Mouse (Mus musculus) G1E (cell line): ENCODE data around the gene Rin1.

ENCODE experiments used
- CTCF ChIP-seq: IDR thresholded peaks from 2 replicates; pipeline ENCODE4 v1.5.1; 2012; ENCODE audit warnings: low read depth, low read length, inconsistent platforms, mixed read lengths
- GATA1 ChIP-seq: IDR thresholded peaks from 2 replicates; pipeline ENCODE4 v1.6.1; 2012; ENCODE audit warnings: borderline replicate concordance, low read length, inconsistent platforms, mixed read lengths
- POLR2AphosphoS5 ChIP-seq: IDR thresholded peaks from 2 replicates; pipeline ENCODE4 v1.6.1; 2012; ENCODE audit warnings: low read depth, low read length, inconsistent platforms; ENCODE audit not compliant: insufficient replicate concordance
- TAL1 ChIP-seq: conservative IDR thresholded peaks from 2 replicates; pipeline ENCODE4 v1.6.1; 2012; ENCODE audit warnings: low read depth, low read length, inconsistent platforms, mixed read lengths

- peak; percentile 67 for TF ChIP-seq CTCF
- no peak for TF ChIP-seq POLR2AphosphoS5
- no peak for TF ChIP-seq GATA1
- no peak for TF ChIP-seq TAL1
These were observed 48.4 kb upstream of the Rin1 start for GRCm38 (mm10) chr19:5001666-5002406.
